Mouse (Mus musculus): ENCODE measurements around the gene Gm2026. TPM values are rescaled to one million over a fixed set of nuclear protein-coding genes. Genes with fewer than 3 reads are reported as not detected.
"Not testable (repeated sequence)": the region's sequence is repeated elsewhere in the genome, so short reads cannot be mapped to it uniquely, and the experiment has no call there.

The Gm2026 gene
- total RNA-seq (2014; fragmentation: Nextera tagmentation) (16.1 and 33.4 TPM in 2 replicates), total RNA-seq (2017) (7.2 and 21.9 TPM in 2 replicates)

- ATAC-seq (replicated peaks; ENCODE audit: poor library complexity, severe bottlenecking), result not testable (repeated sequence)
These were observed at the start of gene Gm2026 for GRCm38 (mm10) chr2:175965031-175965430. Gene Gm2026, plus strand, starts transcription at chr2:175965331.

GRCm38 (mm10) chr2:175931000-175931399 is 34.1 kb upstream of the Gm2026 start, which contains the start of gene Zfp966:
Gene Zfp966, minus strand, starts transcription at chr2:175931100.
- not testable (repeated sequence) for ATAC-seq (replicated peaks; ENCODE audit: poor library complexity, severe bottlenecking)

Other genes starting within 250 kb of the Gm2026 start
- gene Gm2007, start 223.8 kb upstream of the Gm2026 start, total RNA-seq (2014; fragmentation: Nextera tagmentation), result 0.21 TPM in 1 of 2 replicates, not detected in the other
- gene Gm2007, start 223.8 kb upstream of the Gm2026 start, total RNA-seq (2017), result 0.13 TPM in 1 of 2 replicates, not detected in the other
- gene Gm14288, start 164.2 kb upstream of the Gm2026 start, total RNA-seq (2014; fragmentation: Nextera tagmentation), result 1.9 and 12.1 TPM in 2 replicates
- 0.26 and 18.4 TPM in 2 replicates for gene Gm14288, start 164.2 kb upstream of the Gm2026 start, total RNA-seq (2017)
- 11.2 and 23.8 TPM in 2 replicates for gene Gm6710, start 96.1 kb upstream of the Gm2026 start, total RNA-seq (2014; fragmentation: Nextera tagmentation)
- 6.6 and 9.7 TPM in 2 replicates for gene Gm6710, start 96.1 kb upstream of the Gm2026 start, total RNA-seq (2017)
- gene Zfp966, start 34.2 kb upstream of the Gm2026 start, total RNA-seq (2014; fragmentation: Nextera tagmentation), result 10.9 and 17.9 TPM in 2 replicates
- gene Zfp966, start 34.2 kb upstream of the Gm2026 start, total RNA-seq (2017), result 16.2 and 18.3 TPM in 2 replicates
- gene Gm2004, start 184.5 kb downstream of the Gm2026 start, total RNA-seq (2014; fragmentation: Nextera tagmentation), result 0.56 TPM in 1 of 2 replicates, not detected in the other
- gene Gm2004, start 184.5 kb downstream of the Gm2026 start, total RNA-seq (2017), result 2.7 and 18.0 TPM in 2 replicates

Measured in granulocyte monocyte progenitor cell, adult 5-6 weeks (primary cell).